19 mouse cellular contexts compared by ENCODE assay signal in the genomic region with DNA sequence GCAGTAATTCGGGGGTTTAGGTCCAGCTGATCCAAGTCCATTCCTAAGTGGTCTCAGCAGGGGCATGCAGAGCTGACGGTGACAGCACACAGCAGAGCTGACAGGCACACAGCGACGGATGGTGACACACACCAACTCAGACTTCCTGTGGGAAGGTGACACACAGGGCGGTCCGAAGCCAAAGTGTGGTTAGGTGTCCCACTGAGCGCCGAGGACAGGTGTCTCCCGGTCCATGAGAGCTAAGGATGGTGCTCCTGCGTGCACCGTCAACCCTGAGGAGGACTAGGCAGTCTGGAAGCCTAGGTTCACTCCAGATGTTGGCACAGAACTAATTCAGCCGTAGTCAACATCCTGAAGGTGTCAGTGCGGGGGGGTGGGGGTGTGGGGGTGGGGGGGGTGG. TPM values are rescaled to one million over a fixed set of nuclear protein-coding genes. Genes with fewer than 3 reads are reported as not detected.
DNase-seq lines count a peak whose midpoint lies in the region; ATAC-seq and TF ChIP-seq lines count a peak whose summit lies in the region.
"Had no signal": no experiment of that assay in that cellular context is flagged by ENCODE, and none has a peak within 500 bp of the region (broad histone marks: within the 10 kb centered on the region; RNA-seq: fewer than 3 reads in every experiment).

No protein-coding gene starts in this region.

- peak; percentile 56 for DNase-seq in cerebellum, adult 9-11 months
- DNase-seq in cerebellum, adult 2 months = no peak
- DNase-seq in liver, embryonic 11.5 days (ENCODE audit: low spot score) = no peak
- peak; percentile 19 for DNase-seq in thymus, postnatal 0 days (ENCODE audit: low spot score)
- no peak for DNase-seq in thymus, postnatal 14 days
- peak; percentile 24 for DNase-seq in naive thymus-derived CD4-positive, alpha-beta T cell, adult 2 months (ENCODE audit: low read depth)
- no peak for DNase-seq in gastrocnemius, postnatal 10 days
- DNase-seq: cerebellum, adult 8-10 months; gastrocnemius, adult 2 months; heart, postnatal 36 days; kidney, adult 2 months; lung, embryonic 14.5 days; thymus, adult 18-20 months had no signal

- H3K9me3 ChIP-seq in liver, embryonic 12.5 days (replicated peaks) = no peaks in the 10 kb centered on the region
- H3K9me3 ChIP-seq in liver, embryonic 11.5 days (ENCODE audit: control insufficient read depth, low read length) = no peaks in the 10 kb centered on the region
- H3K9me3 ChIP-seq: heart, embryonic 15.5 days; hindbrain, embryonic 13.5 days had no signal

- no peak overlapping the region; the same call in 1 of the 2 replicates for H3K9ac ChIP-seq in liver, embryonic 12.5 days
- H3K9ac ChIP-seq in liver, embryonic 11.5 days (ENCODE audit: low read depth, low read length) = no peak overlapping the region

- H3K36me3 ChIP-seq in liver, embryonic 12.5 days = peaks cover 48% of the 10 kb centered on the region
- peaks cover 8% of the 10 kb centered on the region; the same call in 1 of the 2 replicates for H3K36me3 ChIP-seq in liver, embryonic 11.5 days (ENCODE audit: control insufficient read depth, insufficient read depth, low read length)

- H3K27me3 ChIP-seq in cerebellum, adult 2 months (ENCODE audit: control insufficient read depth, insufficient read depth, low read length) = no peaks in the 10 kb centered on the region
- H3K27me3 ChIP-seq in liver, embryonic 12.5 days (replicated peaks) = no peaks in the 10 kb centered on the region
- no peaks in the 10 kb centered on the region for H3K27me3 ChIP-seq in liver, embryonic 11.5 days (replicated peaks; ENCODE audit: control insufficient read depth, insufficient read depth, low read length)
- H3K27me3 ChIP-seq: heart, embryonic 15.5 days had no signal

- no peak overlapping the region for H3K27ac ChIP-seq in cerebellum, adult 2 months (ENCODE audit: insufficient read depth, low read length)
- no peak overlapping the region for H3K27ac ChIP-seq in liver, embryonic 12.5 days
- H3K27ac ChIP-seq in liver, embryonic 11.5 days (ENCODE audit: low read depth, low read length) = no peak overlapping the region
- H3K27ac ChIP-seq: gastrocnemius, adult 2 months; heart, embryonic 15.5 days; hindbrain, embryonic 13.5 days; kidney, postnatal 0 days; left cerebral cortex, adult 2 months had no signal

- 77% methylated on average over 13 of the region's 13 CpGs for WGBS in cerebellum, adult 2 months
- 88% methylated on average over 13 of the region's 13 CpGs for WGBS in liver, embryonic 12.5 days (ENCODE audit: insufficient replicate concordance)
- WGBS in liver, embryonic 11.5 days = 85% methylated on average over 13 of the region's 13 CpGs

- H3K4me1 ChIP-seq in cerebellum, adult 2 months (ENCODE audit: control insufficient read depth, insufficient read depth, low read length) = peaks cover 16% of the 10 kb centered on the region
- peaks cover 67% of the 10 kb centered on the region for H3K4me1 ChIP-seq in liver, embryonic 12.5 days
- peaks cover 42% of the 10 kb centered on the region for H3K4me1 ChIP-seq in liver, embryonic 11.5 days (replicated peaks; ENCODE audit: control insufficient read depth, insufficient read depth, low read length)

- TF ChIP-seq CTCF in cerebellum, adult 2 months (IDR thresholded peaks at IDR 0.05; ENCODE audit: borderline replicate concordance, insufficient read depth, low read depth, low read length) = no peak

- peak overlapping the region; percentile 89 for H3K4me2 ChIP-seq in liver, embryonic 12.5 days
- no peak overlapping the region for H3K4me2 ChIP-seq in liver, embryonic 11.5 days

- no peak for TF ChIP-seq POLR2A in cerebellum, adult 2 months (IDR thresholded peaks at IDR 0.05; ENCODE audit: borderline replicate concordance, insufficient read depth, low read length)

- no peak overlapping the region for H3K4me3 ChIP-seq in cerebellum, adult 2 months (replicated peaks; ENCODE audit: insufficient read depth, low read depth, low read length)
- peak overlapping the region; percentile 79 for H3K4me3 ChIP-seq in liver, embryonic 12.5 days
- H3K4me3 ChIP-seq in liver, embryonic 11.5 days (ENCODE audit: low read depth, low read length) = no peak overlapping the region
- H3K4me3 ChIP-seq: gastrocnemius, adult 2 months; left cerebral cortex, adult 2 months had no signal

- no peak for ATAC-seq in liver, embryonic 12.5 days
- ATAC-seq in liver, embryonic 11.5 days (replicated peaks; ENCODE audit: low FRiP score) = no peak
- ATAC-seq: activated CD4-positive, CD25-positive, alpha-beta regulatory T cell, adult 4 months had no signal

RNA-seq across cellular contexts. Expression of gene Xrcc3, which starts 1.6 kb away (rescaled TPM):
- polyA plus RNA-seq in cerebellum, adult 2 months (2012; rRNA removed) = 16.7 and 19.2 TPM in 2 replicates
- polyA plus RNA-seq in liver, embryonic 12.5 days (2016; fragmentation: Nextera tagmentation; extraction: Ambion mirVana) = 7.7 and 8.2 TPM in 2 replicates
- polyA plus RNA-seq in liver, embryonic 11.5 days (2014; fragmentation: Nextera tagmentation; extraction: Ambion mirVana) = 20.0 and 20.9 TPM in 2 replicates
- polyA plus RNA-seq in thymus, postnatal 0 days (2015; fragmentation: Nextera tagmentation; extraction: Ambion mirVana) = 5.0 and 5.7 TPM in 2 replicates
- total RNA-seq in gastrocnemius, postnatal 10 days (2021) = 1 to 10 TPM; 1.6 to 2.0 TPM

RNA-seq across cellular contexts. Expression of gene Zfyve21, which starts 1.9 kb away (rescaled TPM):
- polyA plus RNA-seq in cerebellum, adult 2 months (2012; rRNA removed) = 31.6 and 33.4 TPM in 2 replicates
- 60.6 and 61.9 TPM in 2 replicates for polyA plus RNA-seq in liver, embryonic 12.5 days (2016; fragmentation: Nextera tagmentation; extraction: Ambion mirVana)
- polyA plus RNA-seq in liver, embryonic 11.5 days (2014; fragmentation: Nextera tagmentation; extraction: Ambion mirVana) = 95.5 and 95.6 TPM in 2 replicates
- polyA plus RNA-seq in thymus, postnatal 0 days (2015; fragmentation: Nextera tagmentation; extraction: Ambion mirVana) = 73.7 and 76.6 TPM in 2 replicates
- 10 to 100 TPM; 19.6 to 21.9 TPM for total RNA-seq in gastrocnemius, postnatal 10 days (2021)

RNA-seq across cellular contexts. Expression of gene Klc1, which starts 53.4 kb away (rescaled TPM):
- polyA plus RNA-seq in cerebellum, adult 2 months (2012; rRNA removed) = 874 and 889 TPM in 2 replicates
- polyA plus RNA-seq in liver, embryonic 12.5 days (2016; fragmentation: Nextera tagmentation; extraction: Ambion mirVana) = 35.6 TPM in 2 replicates
- 56.8 and 59.3 TPM in 2 replicates for polyA plus RNA-seq in liver, embryonic 11.5 days (2014; fragmentation: Nextera tagmentation; extraction: Ambion mirVana)
- 46.9 and 52.2 TPM in 2 replicates for polyA plus RNA-seq in thymus, postnatal 0 days (2015; fragmentation: Nextera tagmentation; extraction: Ambion mirVana)
- total RNA-seq in gastrocnemius, postnatal 10 days (2021) = 10 to 100 TPM; 81.0 to 96.2 TPM

Comparison
In these comparisons a context has a peak if more than half of its experiments do, and no peak if none do; other contexts are left out.
1. DNase-seq: peak in cerebellum, adult 9-11 months (single experiment), thymus, postnatal 0 days (single experiment) and naive thymus-derived CD4-positive, alpha-beta T cell, adult 2 months (single experiment); none in cerebellum, adult 2 months (0 of 2), liver, embryonic 11.5 days (single experiment), thymus, postnatal 14 days (single experiment) and gastrocnemius, postnatal 10 days (single experiment).
2. RNA of gene Klc1, which starts 53.4 kb away (polyA plus RNA-seq): 874 to 889 TPM in cerebellum, adult 2 months; 56.8 to 59.3 TPM in liver, embryonic 11.5 days, 46.9 to 52.2 TPM in thymus, postnatal 0 days and 35.6 TPM in liver, embryonic 12.5 days; every median in the first group is over 10 times any median in the second.